Mouse (Mus musculus): ENCODE measurements around the gene Opcml. TPM values are rescaled to one million over a fixed set of nuclear protein-coding genes. Genes with fewer than 3 reads are reported as not detected.

Opcml gene
- total RNA-seq, 2 experiments from 2014 or later: 1.0 to 2.3 TPM

GRCm38 (mm10) chr9:28328434-28328833 lies 537.9 kb downstream of the Opcml start:
- DNase-seq: no peak

- DNase-seq: no peak
These were observed 538.9 kb downstream of the Opcml start for GRCm38 (mm10) chr9:28329477-28329876.

- DNase-seq: no peak
These were observed 546.1 kb downstream of the Opcml start for GRCm38 (mm10) chr9:28336511-28337208.

- DNase-seq: no peak
These were observed 547.3 kb downstream of the Opcml start for GRCm38 (mm10) chr9:28337837-28338236.

- no peak for DNase-seq
These were observed 564.4 kb downstream of the Opcml start for GRCm38 (mm10) chr9:28354978-28355377.

GRCm38 (mm10) chr9:28357946-28358345 lies 567.4 kb downstream of the Opcml start:
- no peak for DNase-seq

GRCm38 (mm10) chr9:28360691-28361090 lies 570.1 kb downstream of the Opcml start:
- DNase-seq: no peak

- no peak for DNase-seq
These were observed 574.0 kb downstream of the Opcml start for GRCm38 (mm10) chr9:28364473-28365159.

- no peak for DNase-seq
These were observed 574.5 kb downstream of the Opcml start for GRCm38 (mm10) chr9:28365160-28365473.

- DNase-seq: no peak
These were observed 596.1 kb downstream of the Opcml start for GRCm38 (mm10) chr9:28386527-28387175.

- no peak for DNase-seq
These were observed 604.6 kb downstream of the Opcml start for GRCm38 (mm10) chr9:28395222-28395621.

- no peak for DNase-seq
These were observed 605.1 kb downstream of the Opcml start for GRCm38 (mm10) chr9:28395638-28396037.

- peak; percentile 9 for DNase-seq
These were observed 612.4 kb downstream of the Opcml start for GRCm38 (mm10) chr9:28402770-28403650.

GRCm38 (mm10) chr9:28403831-28404562 lies 613.4 kb downstream of the Opcml start:
- DNase-seq: no peak

- DNase-seq: no peak
These were observed 614.0 kb downstream of the Opcml start for GRCm38 (mm10) chr9:28404616-28405015.

- DNase-seq: no peak
These were observed 615.2 kb downstream of the Opcml start for GRCm38 (mm10) chr9:28405816-28406215.

GRCm38 (mm10) chr9:28420808-28421207 lies 630.2 kb downstream of the Opcml start:
- no peak for DNase-seq

GRCm38 (mm10) chr9:28423407-28423806 lies 632.8 kb downstream of the Opcml start:
- no peak for DNase-seq

GRCm38 (mm10) chr9:28432159-28432558 lies 641.6 kb downstream of the Opcml start:
- no peak for DNase-seq

GRCm38 (mm10) chr9:28438752-28439151 lies 648.2 kb downstream of the Opcml start:
- DNase-seq: no peak

- no peak for DNase-seq
These were observed 649.0 kb downstream of the Opcml start for GRCm38 (mm10) chr9:28439433-28440191.

Data from gastrocnemius, postnatal 25 days (tissue).